Mouse (Mus musculus) cerebellum, adult (tissue): ENCODE data around the gene Vill.

Source experiments
- ATAC-seq: cut with Nextera tagmentation; 2 replicates; pipeline ENCODE4 v1.9.2; 2017; ENCODE audit warnings: mild to moderate bottlenecking, moderate library complexity, mixed read lengths; ENCODE audit not compliant: insufficient number of reproducible peaks, low FRiP score, low TSS enrichment

The Vill gene

GRCm38 (mm10) chr9:119075685-119076084 is 23.1 kb downstream of the Vill start:
- no peak for ATAC-seq

- ATAC-seq = no peak
These were observed 27.6 kb downstream of the Vill start for GRCm38 (mm10) chr9:119080040-119080675.

GRCm38 (mm10) chr9:119082039-119082438 is 29.5 kb downstream of the Vill start:
- ATAC-seq = no peak

GRCm38 (mm10) chr9:119082656-119083430 is 30.3 kb downstream of the Vill start:
- no peak for ATAC-seq

GRCm38 (mm10) chr9:119083966-119084365 is 31.4 kb downstream of the Vill start:
- no peak for ATAC-seq

- no peak for ATAC-seq
These were observed 33.9 kb downstream of the Vill start for GRCm38 (mm10) chr9:119086451-119086850.

- no peak for ATAC-seq
These were observed 34.7 kb downstream of the Vill start for GRCm38 (mm10) chr9:119087309-119087708.

GRCm38 (mm10) chr9:119088148-119088801 is 35.7 kb downstream of the Vill start:
- peak; percentile 31; the same call in 1 of the 2 replicates for ATAC-seq

GRCm38 (mm10) chr9:119089437-119089836 is 36.9 kb downstream of the Vill start:
- ATAC-seq = no peak

- ATAC-seq = no peak
These were observed 37.9 kb downstream of the Vill start for GRCm38 (mm10) chr9:119090462-119090861.

- no peak for ATAC-seq
These were observed 39.2 kb downstream of the Vill start for GRCm38 (mm10) chr9:119091581-119092310.

GRCm38 (mm10) chr9:119092473-119093418 is 40.2 kb downstream of the Vill start:
- no peak for ATAC-seq

GRCm38 (mm10) chr9:119093419-119094295 is 41.1 kb downstream of the Vill start, which contains the start of gene Plcd1:
Gene Plcd1, minus strand, starts transcription at chr9:119093502.
- no peak for ATAC-seq

GRCm38 (mm10) chr9:119094462-119095109 is 42.0 kb downstream of the Vill start:
- ATAC-seq = no peak

- no peak for ATAC-seq
These were observed 47.8 kb downstream of the Vill start for GRCm38 (mm10) chr9:119100177-119100898.

GRCm38 (mm10) chr9:119101992-119102782 is 49.6 kb downstream of the Vill start, which contains the start of gene Dlec1:
Gene Dlec1, plus strand, starts transcription at chr9:119102478.
- peak; percentile 45; the same call in 1 of the 2 replicates for ATAC-seq

- no peak for ATAC-seq
These were observed 50.2 kb downstream of the Vill start for GRCm38 (mm10) chr9:119102783-119103113.
